In genomic region chr8:94660418-94660817, GRCm38 (mm10) we compare ENCODE assay signal across 24 mouse cellular contexts. TPM values are rescaled to one million over a fixed set of nuclear protein-coding genes. Genes with fewer than 3 reads are reported as not detected.
DNase-seq lines count a peak whose midpoint lies in the region; ATAC-seq and TF ChIP-seq lines count a peak whose summit lies in the region.
"Had no signal": no experiment of that assay in that cellular context is flagged by ENCODE, and none has a peak within 500 bp of the region (broad histone marks: within the 10 kb centered on the region; RNA-seq: fewer than 3 reads in every experiment).

No protein-coding gene starts in this region.

- no peak for TF ChIP-seq CTCF in stomach, postnatal 0 days (IDR thresholded peaks at IDR 0.05; ENCODE audit: low read depth)
- no peak for TF ChIP-seq CTCF in thymus, adult 2 months (IDR thresholded peaks at IDR 0.05; ENCODE audit: borderline replicate concordance, control insufficient read depth, extremely low read depth, insufficient read depth, low read length, poor library complexity)

- peaks cover 39% of the 10 kb centered on the region for H3K36me3 ChIP-seq in kidney, embryonic 15.5 days
- peaks cover 15% of the 10 kb centered on the region for H3K36me3 ChIP-seq in kidney, embryonic 14.5 days (ENCODE audit: control insufficient read depth, insufficient read depth, low read length)
- no peaks in the 10 kb centered on the region for H3K36me3 ChIP-seq in intestine, embryonic 16.5 days (ENCODE audit: control insufficient read depth, insufficient read depth, low read length)
- H3K36me3 ChIP-seq in stomach, embryonic 14.5 days (ENCODE audit: control insufficient read depth, insufficient read depth, low read length) = peaks cover 11% of the 10 kb centered on the region; the same call in 1 of the 2 replicates
- peaks cover 5% of the 10 kb centered on the region; the same call in 1 of the 2 replicates for H3K36me3 ChIP-seq in stomach, postnatal 0 days (ENCODE audit: control insufficient read depth, insufficient read depth, low read length)
- peaks cover 15% of the 10 kb centered on the region for H3K36me3 ChIP-seq in thymus, adult 2 months (ENCODE audit: control insufficient read depth, insufficient read depth, low read length)

- no peak for TF ChIP-seq POLR2A in thymus, adult 2 months (IDR thresholded peaks at IDR 0.05; ENCODE audit: control insufficient read depth, extremely low read depth, insufficient read depth, low read length, poor library complexity)

- peak; percentile 76 for DNase-seq in stomach, postnatal 0 days (ENCODE audit: low spot score)
- no peak for DNase-seq in spleen, postnatal 10 days (ENCODE audit: low spot score in 2 of 2)
- DNase-seq in left cerebral cortex, adult 9 months (ENCODE audit: low spot score in 2 of 2) = no peak
- no peak for DNase-seq in thymus, adult 2 months
- DNase-seq: adrenal gland, adult 8-10 months; adrenal gland, postnatal 25 days; cerebellum, adult 18-20 months; cerebellum, adult 9-10 months; cerebellum, postnatal 14 days; forebrain, postnatal 0 days; gastrocnemius, adult 2 months; gastrocnemius, postnatal 14 days; heart, adult 11 months had no signal

- H3K4me2 ChIP-seq in kidney, embryonic 15.5 days = no peak overlapping the region
- H3K4me2 ChIP-seq in kidney, embryonic 14.5 days (replicated peaks; ENCODE audit: low read depth, low read length) = no peak overlapping the region
- H3K4me2 ChIP-seq in intestine, embryonic 16.5 days (ENCODE audit: low read depth, low read length) = no peak overlapping the region
- no peak overlapping the region for H3K4me2 ChIP-seq in stomach, embryonic 14.5 days (replicated peaks; ENCODE audit: low read depth, low read length)
- H3K4me2 ChIP-seq in stomach, postnatal 0 days (replicated peaks; ENCODE audit: low read depth) = no peak overlapping the region
- H3K4me2 ChIP-seq: embryonic facial prominence, embryonic 12.5 days; embryonic facial prominence, embryonic 15.5 days; heart, embryonic 11.5 days; hindbrain, embryonic 12.5 days had no signal

- no peaks in the 10 kb centered on the region for H3K27me3 ChIP-seq in kidney, embryonic 15.5 days
- H3K27me3 ChIP-seq in kidney, embryonic 14.5 days (ENCODE audit: control insufficient read depth, insufficient read depth, low read length) = no peaks in the 10 kb centered on the region
- H3K27me3 ChIP-seq in intestine, embryonic 16.5 days (replicated peaks; ENCODE audit: control insufficient read depth, insufficient read depth, low read length) = no peaks in the 10 kb centered on the region
- no peaks in the 10 kb centered on the region for H3K27me3 ChIP-seq in stomach, embryonic 14.5 days (ENCODE audit: control insufficient read depth, insufficient read depth, low read length)
- no peaks in the 10 kb centered on the region for H3K27me3 ChIP-seq in stomach, postnatal 0 days (ENCODE audit: control insufficient read depth, insufficient read depth, low read length)
- H3K27me3 ChIP-seq in thymus, adult 2 months (ENCODE audit: control insufficient read depth, insufficient read depth, low read length) = no peaks in the 10 kb centered on the region
- H3K27me3 ChIP-seq: embryonic facial prominence, embryonic 12.5 days; embryonic facial prominence, embryonic 15.5 days; hindbrain, embryonic 12.5 days had no signal

- ATAC-seq in kidney, embryonic 15.5 days (replicated peaks; ENCODE audit: low FRiP score) = 0 out of 2 replicates have a peak, but pooled peaks have one; percentile 40
- no peak for ATAC-seq in kidney, embryonic 14.5 days (ENCODE audit: low FRiP score, low TSS enrichment)
- peak; percentile 96 for ATAC-seq in intestine, embryonic 16.5 days
- peak; percentile 90; the same call in 1 of the 2 replicates for ATAC-seq in stomach, embryonic 14.5 days (ENCODE audit: insufficient number of reproducible peaks, insufficient read depth, low FRiP score, low read depth)
- ATAC-seq in stomach, postnatal 0 days (ENCODE audit: low FRiP score, low TSS enrichment) = peak; percentile 95
- ATAC-seq: activated CD4-positive, CD25-positive, alpha-beta regulatory T cell, adult 4 months; forebrain, embryonic 14.5 days; forebrain, postnatal 0 days had no signal

- H3K4me3 ChIP-seq in kidney, embryonic 15.5 days (replicated peaks) = no peak overlapping the region
- no peak overlapping the region for H3K4me3 ChIP-seq in kidney, embryonic 14.5 days (ENCODE audit: low read length)
- no peak overlapping the region for H3K4me3 ChIP-seq in intestine, embryonic 16.5 days (ENCODE audit: low read length)
- no peak overlapping the region for H3K4me3 ChIP-seq in stomach, embryonic 14.5 days (ENCODE audit: low read depth, low read length)
- no peak overlapping the region for H3K4me3 ChIP-seq in stomach, postnatal 0 days (ENCODE audit: low read depth, low read length)
- H3K4me3 ChIP-seq in thymus, adult 2 months (ENCODE audit: control insufficient read depth, insufficient read depth, low read length) = no peak overlapping the region
- H3K4me3 ChIP-seq: embryonic facial prominence, embryonic 12.5 days; embryonic facial prominence, embryonic 15.5 days; gastrocnemius, adult 2 months; hindbrain, embryonic 12.5 days had no signal

- WGBS in kidney, embryonic 15.5 days = 77% methylated on average over 4 of the region's 4 CpGs
- 84% methylated on average over 4 of the region's 4 CpGs for WGBS in kidney, embryonic 14.5 days
- 63% methylated on average over 4 of the region's 4 CpGs for WGBS in intestine, embryonic 16.5 days
- 65% methylated on average over 4 of the region's 4 CpGs for WGBS in stomach, embryonic 14.5 days
- 67% methylated on average over 4 of the region's 4 CpGs for WGBS in stomach, postnatal 0 days
- WGBS in thymus, adult 2 months = 97% methylated on average over 4 of the region's 4 CpGs

- no peaks in the 10 kb centered on the region for H3K4me1 ChIP-seq in kidney, embryonic 15.5 days
- H3K4me1 ChIP-seq in kidney, embryonic 14.5 days (ENCODE audit: control insufficient read depth, insufficient read depth, low read length) = no peaks in the 10 kb centered on the region
- H3K4me1 ChIP-seq in intestine, embryonic 16.5 days (ENCODE audit: control insufficient read depth, insufficient read depth, low read length) = 0 out of 2 replicates have a peak, but pooled peaks cover 5% of the 10 kb centered on the region
- H3K4me1 ChIP-seq in stomach, embryonic 14.5 days (ENCODE audit: control insufficient read depth, insufficient read depth, low read length) = no peaks in the 10 kb centered on the region
- no peaks in the 10 kb centered on the region for H3K4me1 ChIP-seq in stomach, postnatal 0 days (replicated peaks; ENCODE audit: control insufficient read depth, insufficient read depth)
- H3K4me1 ChIP-seq in thymus, adult 2 months (replicated peaks; ENCODE audit: control insufficient read depth, insufficient read depth, low read length) = no peaks in the 10 kb centered on the region
- H3K4me1 ChIP-seq: embryonic facial prominence, embryonic 12.5 days; embryonic facial prominence, embryonic 15.5 days; hindbrain, embryonic 12.5 days had no signal

- no peaks in the 10 kb centered on the region for H3K9me3 ChIP-seq in kidney, embryonic 15.5 days (replicated peaks)
- H3K9me3 ChIP-seq in kidney, embryonic 14.5 days (ENCODE audit: control insufficient read depth, low read length) = no peaks in the 10 kb centered on the region
- no peaks in the 10 kb centered on the region for H3K9me3 ChIP-seq in intestine, embryonic 16.5 days (ENCODE audit: control insufficient read depth, low read length)
- H3K9me3 ChIP-seq in stomach, embryonic 14.5 days (ENCODE audit: control insufficient read depth, low read depth, low read length) = no peaks in the 10 kb centered on the region
- H3K9me3 ChIP-seq in stomach, postnatal 0 days (ENCODE audit: control insufficient read depth, low read length) = no peaks in the 10 kb centered on the region
- H3K9me3 ChIP-seq: embryonic facial prominence, embryonic 12.5 days; embryonic facial prominence, embryonic 15.5 days; hindbrain, embryonic 12.5 days had no signal

- H3K9ac ChIP-seq in kidney, embryonic 15.5 days = no peak overlapping the region
- no peak overlapping the region for H3K9ac ChIP-seq in kidney, embryonic 14.5 days (ENCODE audit: low read depth, low read length)
- H3K9ac ChIP-seq in intestine, embryonic 16.5 days (ENCODE audit: low read depth, low read length) = no peak overlapping the region
- H3K9ac ChIP-seq in stomach, embryonic 14.5 days (replicated peaks; ENCODE audit: low read depth, low read length) = no peak overlapping the region
- H3K9ac ChIP-seq in stomach, postnatal 0 days (ENCODE audit: low read length) = no peak overlapping the region
- H3K9ac ChIP-seq: embryonic facial prominence, embryonic 12.5 days; embryonic facial prominence, embryonic 15.5 days; forebrain, postnatal 0 days; hindbrain, embryonic 12.5 days had no signal

- H3K27ac ChIP-seq in kidney, embryonic 15.5 days = no peak overlapping the region
- no peak overlapping the region for H3K27ac ChIP-seq in kidney, embryonic 14.5 days (ENCODE audit: low read depth, low read length)
- peak overlapping the region; percentile 74 for H3K27ac ChIP-seq in intestine, embryonic 16.5 days (ENCODE audit: low read length)
- peak overlapping the region; percentile 40 for H3K27ac ChIP-seq in stomach, embryonic 14.5 days (ENCODE audit: low read length)
- peak overlapping the region; percentile 45; the same call in 1 of the 2 replicates for H3K27ac ChIP-seq in stomach, postnatal 0 days (replicated peaks)
- no peak overlapping the region for H3K27ac ChIP-seq in thymus, adult 2 months (ENCODE audit: control insufficient read depth, insufficient read depth, low read length)
- H3K27ac ChIP-seq: embryonic facial prominence, embryonic 12.5 days; embryonic facial prominence, embryonic 15.5 days; gastrocnemius, adult 2 months; hindbrain, embryonic 12.5 days had no signal

- no peak for TF ChIP-seq EP300 in stomach, postnatal 0 days (optimal IDR thresholded peaks at IDR 0.05)

RNA-seq across cellular contexts. Expression of gene Arl2bp, which starts 6.0 kb away (rescaled TPM):
- polyA plus RNA-seq in kidney, embryonic 15.5 days (2015; fragmentation: Nextera tagmentation; extraction: Ambion mirVana) = 138 and 142 TPM in 2 replicates
- polyA plus RNA-seq in kidney, embryonic 14.5 days (2014; fragmentation: Nextera tagmentation; extraction: Ambion mirVana) = 58.7 and 59.7 TPM in 2 replicates
- polyA plus RNA-seq in intestine, embryonic 16.5 days (2015; fragmentation: Nextera tagmentation; extraction: Ambion mirVana) = 104 and 106 TPM in 2 replicates
- polyA plus RNA-seq in stomach, embryonic 14.5 days (2014; fragmentation: Nextera tagmentation; extraction: Ambion mirVana) = 49.7 and 60.6 TPM in 2 replicates
- polyA plus RNA-seq in stomach, postnatal 0 days (2015; fragmentation: Nextera tagmentation; extraction: Ambion mirVana) = 91.2 and 94.2 TPM in 2 replicates
- 76.7 and 78.9 TPM in 2 replicates for polyA plus RNA-seq in thymus, adult 2 months (2012; rRNA removed)

RNA-seq across cellular contexts. Expression of gene Pllp, which starts 35.7 kb away (rescaled TPM):
- 12.1 and 13.1 TPM in 2 replicates for polyA plus RNA-seq in kidney, embryonic 15.5 days (2015; fragmentation: Nextera tagmentation; extraction: Ambion mirVana)
- polyA plus RNA-seq in kidney, embryonic 14.5 days (2014; fragmentation: Nextera tagmentation; extraction: Ambion mirVana) = 13.5 and 19.3 TPM in 2 replicates
- polyA plus RNA-seq in intestine, embryonic 16.5 days (2015; fragmentation: Nextera tagmentation; extraction: Ambion mirVana) = 55.6 and 64.0 TPM in 2 replicates
- 65.6 and 70.4 TPM in 2 replicates for polyA plus RNA-seq in stomach, embryonic 14.5 days (2014; fragmentation: Nextera tagmentation; extraction: Ambion mirVana)
- polyA plus RNA-seq in stomach, postnatal 0 days (2015; fragmentation: Nextera tagmentation; extraction: Ambion mirVana) = 164 and 188 TPM in 2 replicates
- 1.2 and 2.2 TPM in 2 replicates for polyA plus RNA-seq in thymus, adult 2 months (2012; rRNA removed)
- polyA plus RNA-seq: heart, embryonic 11.5 days; heart, embryonic 14.5 days had no signal

RNA-seq across cellular contexts. Expression of gene Fam192a, which starts 58.6 kb away (rescaled TPM):
- polyA plus RNA-seq in kidney, embryonic 15.5 days (2015; fragmentation: Nextera tagmentation; extraction: Ambion mirVana) = 70.0 and 73.2 TPM in 2 replicates
- polyA plus RNA-seq in kidney, embryonic 14.5 days (2014; fragmentation: Nextera tagmentation; extraction: Ambion mirVana) = 60.2 and 82.1 TPM in 2 replicates
- 50.7 and 56.4 TPM in 2 replicates for polyA plus RNA-seq in intestine, embryonic 16.5 days (2015; fragmentation: Nextera tagmentation; extraction: Ambion mirVana)
- polyA plus RNA-seq in stomach, embryonic 14.5 days (2014; fragmentation: Nextera tagmentation; extraction: Ambion mirVana) = 57.1 and 72.0 TPM in 2 replicates
- polyA plus RNA-seq in stomach, postnatal 0 days (2015; fragmentation: Nextera tagmentation; extraction: Ambion mirVana) = 42.0 and 44.7 TPM in 2 replicates
- polyA plus RNA-seq in thymus, adult 2 months (2012; rRNA removed) = 28.3 and 31.5 TPM in 2 replicates

RNA-seq across cellular contexts. Expression of gene Rspry1, which starts 58.7 kb away (rescaled TPM):
- 38.3 and 39.8 TPM in 2 replicates for polyA plus RNA-seq in kidney, embryonic 15.5 days (2015; fragmentation: Nextera tagmentation; extraction: Ambion mirVana)
- 29.6 and 37.3 TPM in 2 replicates for polyA plus RNA-seq in kidney, embryonic 14.5 days (2014; fragmentation: Nextera tagmentation; extraction: Ambion mirVana)
- polyA plus RNA-seq in intestine, embryonic 16.5 days (2015; fragmentation: Nextera tagmentation; extraction: Ambion mirVana) = 27.9 and 29.5 TPM in 2 replicates
- polyA plus RNA-seq in stomach, embryonic 14.5 days (2014; fragmentation: Nextera tagmentation; extraction: Ambion mirVana) = 35.2 and 36.5 TPM in 2 replicates
- 15.2 and 16.1 TPM in 2 replicates for polyA plus RNA-seq in stomach, postnatal 0 days (2015; fragmentation: Nextera tagmentation; extraction: Ambion mirVana)
- polyA plus RNA-seq in thymus, adult 2 months (2012; rRNA removed) = 13.6 and 14.9 TPM in 2 replicates

Comparison
In these comparisons a context has a peak if more than half of its experiments do, and no peak if none do; other contexts are left out.
1. H3K27ac ChIP-seq: peak in intestine, embryonic 16.5 days (single experiment), stomach, embryonic 14.5 days (single experiment) and stomach, postnatal 0 days (single experiment); none in kidney, embryonic 15.5 days (single experiment), kidney, embryonic 14.5 days (single experiment) and thymus, adult 2 months (single experiment).